8 mouse cellular contexts compared by ENCODE assay signal in genomic region chr9:107587833-107588639, GRCm38 (mm10). TPM values are rescaled to one million over a fixed set of nuclear protein-coding genes. Genes with fewer than 3 reads are reported as not detected.
DNase-seq lines count a peak whose midpoint lies in the region.

No protein-coding gene starts in this region.

- no peaks in the 10 kb centered on the region for H3K27me3 ChIP-seq in heart, embryonic 10.5 days (ENCODE audit: insufficient read depth, poor library complexity, severe bottlenecking)
- no peaks in the 10 kb centered on the region for H3K27me3 ChIP-seq in forebrain, embryonic 10.5 days (ENCODE audit: poor library complexity, severe bottlenecking)

- peak overlapping the region; percentile 91 for H3K27ac ChIP-seq in heart, embryonic 10.5 days
- H3K27ac ChIP-seq in forebrain, embryonic 10.5 days, result peak overlapping the region; percentile 90

- 1% methylated on average over 33 of the region's 33 CpGs for WGBS in heart, embryonic 10.5 days
- 7% methylated on average over 33 of the region's 33 CpGs for WGBS in forebrain, embryonic 10.5 days

- H3K9me3 ChIP-seq in heart, embryonic 10.5 days, result no peaks in the 10 kb centered on the region
- no peaks in the 10 kb centered on the region for H3K9me3 ChIP-seq in forebrain, embryonic 10.5 days

- no peak for DNase-seq in heart, embryonic 10.5 days (ENCODE audit: low spot score)
- no peak for DNase-seq in heart, postnatal 36 days
- peak; percentile 87 for DNase-seq in MEL-GATA-1-ER (ENCODE audit: extremely low read depth, low read depth)
- DNase-seq in forebrain, embryonic 10.5 days (ENCODE audit: extremely low spot score, low spot score), result no peak
- DNase-seq in kidney, adult 8-10 months, result peak; percentile 75 to 76
- DNase-seq in lung, postnatal 4 days, result peak; percentile 59 to 62
- no peak for DNase-seq in Muller cell, postnatal 12 days (ENCODE audit: inconsistent ontology term)
- no peak for DNase-seq in cerebellum, postnatal 36 days

- intact Hi-C loops in heart, postnatal 36 days (cut with DNase I), result no loop called here

- H3K4me1 ChIP-seq in heart, embryonic 10.5 days, result peaks cover 43% of the 10 kb centered on the region
- H3K4me1 ChIP-seq in forebrain, embryonic 10.5 days, result peaks cover 33% of the 10 kb centered on the region

- H3K36me3 ChIP-seq in heart, embryonic 10.5 days, result peaks cover 52% of the 10 kb centered on the region
- H3K36me3 ChIP-seq in forebrain, embryonic 10.5 days (replicated peaks), result peaks cover 48% of the 10 kb centered on the region

- H3K4me3 ChIP-seq in heart, embryonic 10.5 days, result peak overlapping the region; percentile 86
- H3K4me3 ChIP-seq in forebrain, embryonic 10.5 days, result peak overlapping the region; percentile 82

RNA-seq across cellular contexts. Expression of gene Ifrd2, which starts 0.6 kb away (rescaled TPM):
- 58.0 and 62.8 TPM in 2 replicates for polyA plus RNA-seq in heart, embryonic 10.5 days (2016; fragmentation: Nextera tagmentation; extraction: Ambion mirVana)
- total RNA-seq in heart, postnatal 36 days (2021), result 10 to 100 TPM; 48.4 to 51.2 TPM
- polyA plus RNA-seq in forebrain, embryonic 10.5 days (2016; fragmentation: Nextera tagmentation; extraction: Ambion mirVana), result 58.6 and 66.8 TPM in 2 replicates

RNA-seq across cellular contexts. Expression of gene Hyal3, which starts 7.4 kb away (rescaled TPM):
- polyA plus RNA-seq in heart, embryonic 10.5 days (2016; fragmentation: Nextera tagmentation; extraction: Ambion mirVana), result 0.36 and 0.70 TPM in 2 replicates
- under 1 TPM; 0.36 to 0.46 TPM for total RNA-seq in heart, postnatal 36 days (2021)
- 0.42 and 0.47 TPM in 2 replicates for polyA plus RNA-seq in forebrain, embryonic 10.5 days (2016; fragmentation: Nextera tagmentation; extraction: Ambion mirVana)

RNA-seq across cellular contexts. Expression of gene Naa80, which starts 9.3 kb away (rescaled TPM):
- 14.8 and 15.3 TPM in 2 replicates for polyA plus RNA-seq in heart, embryonic 10.5 days (2016; fragmentation: Nextera tagmentation; extraction: Ambion mirVana)
- total RNA-seq in heart, postnatal 36 days (2021), result 10 to 100 TPM; 16.6 to 19.1 TPM
- 13.9 and 17.9 TPM in 2 replicates for polyA plus RNA-seq in forebrain, embryonic 10.5 days (2016; fragmentation: Nextera tagmentation; extraction: Ambion mirVana)

RNA-seq across cellular contexts. Expression of gene Hyal1, which starts 11.3 kb away (rescaled TPM):
- polyA plus RNA-seq in heart, embryonic 10.5 days (2016; fragmentation: Nextera tagmentation; extraction: Ambion mirVana), result 4.9 and 6.8 TPM in 2 replicates
- total RNA-seq in heart, postnatal 36 days (2021), result 1 to 10 TPM; 5.1 to 5.7 TPM
- polyA plus RNA-seq in forebrain, embryonic 10.5 days (2016; fragmentation: Nextera tagmentation; extraction: Ambion mirVana), result 6.8 and 7.4 TPM in 2 replicates

RNA-seq across cellular contexts. Expression of gene Hyal2, which starts 20.3 kb away (rescaled TPM):
- polyA plus RNA-seq in heart, embryonic 10.5 days (2016; fragmentation: Nextera tagmentation; extraction: Ambion mirVana), result 116 and 128 TPM in 2 replicates
- 10 to 100 TPM; 36.4 to 39.0 TPM for total RNA-seq in heart, postnatal 36 days (2021)
- polyA plus RNA-seq in forebrain, embryonic 10.5 days (2016; fragmentation: Nextera tagmentation; extraction: Ambion mirVana), result 147 TPM in 2 replicates

Comparison
In these comparisons a context has a peak if more than half of its experiments do, and no peak if none do; other contexts are left out.
1. DNase-seq: peak in MEL-GATA-1-ER (single experiment), kidney, adult 8-10 months (2 of 2) and lung, postnatal 4 days (2 of 2); none in heart, embryonic 10.5 days (single experiment), heart, postnatal 36 days (0 of 2), forebrain, embryonic 10.5 days (single experiment), Muller cell, postnatal 12 days (single experiment) and cerebellum, postnatal 36 days (0 of 2).